Mouse (Mus musculus) brain, embryonic 14.5 days (tissue): Measurements from ENCODE around the gene Cd180.

Experiments used
- CTCF ChIP-seq: fragments of 200-500 bp; IDR thresholded peaks from 2 replicates; pipeline ENCODE4 v1.5.1; 2012; ENCODE audit warnings: inconsistent platforms, mild to moderate bottlenecking, moderate library complexity, borderline replicate concordance; ENCODE audit not compliant: insufficient read depth, insufficient read length; ENCODE audit errors: extremely low read depth
- POLR2A ChIP-seq: fragments of 200-500 bp; IDR thresholded peaks from 2 replicates; pipeline ENCODE4 v1.6.1; 2012; ENCODE audit warnings: mild to moderate bottlenecking, inconsistent platforms, borderline replicate concordance; ENCODE audit not compliant: poor library complexity, insufficient read depth, insufficient read length, severe bottlenecking; ENCODE audit errors: extremely low read depth

DNA sequence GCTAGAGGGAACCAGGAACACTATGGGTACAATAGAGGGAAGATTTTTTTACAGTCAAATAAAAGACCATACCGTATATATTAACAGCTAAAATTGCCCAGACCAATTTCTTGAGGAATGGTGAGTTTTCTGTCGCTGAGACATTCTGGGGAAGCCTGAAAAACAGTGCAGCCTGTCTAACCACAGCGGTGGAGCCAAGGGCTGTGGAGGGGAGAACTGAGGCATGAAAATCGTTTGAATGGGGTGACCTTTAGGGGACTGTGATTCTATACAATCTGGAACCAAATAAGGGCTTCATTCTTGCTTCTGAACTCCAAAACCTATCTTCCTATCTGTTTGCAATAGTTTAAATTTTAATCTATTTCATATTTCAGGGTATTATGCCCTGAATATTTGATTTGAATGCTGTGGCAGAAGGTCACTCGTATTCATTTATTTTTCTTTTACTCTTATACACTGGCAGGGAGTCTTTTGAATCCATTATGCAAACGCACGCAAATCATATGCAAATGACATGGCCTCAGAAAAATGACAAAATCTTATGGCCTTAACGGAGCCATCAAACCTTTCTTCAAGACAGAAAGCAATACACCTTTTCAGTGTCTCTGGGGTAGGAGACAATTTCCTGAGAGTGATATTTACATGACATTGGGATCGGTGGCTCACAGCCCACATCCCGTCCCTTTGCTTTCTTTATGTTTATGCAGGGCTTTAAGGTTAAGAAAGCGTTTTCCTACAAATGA lies 1.8 kb upstream of the Cd180 start:
- TF ChIP-seq CTCF (no peak), POLR2A (no peak)
